Mouse (Mus musculus) kidney, postnatal 14 days (tissue): ENCODE measurements at regions not wholly inside any gene's neighbourhood (a gene's known extent, or its start where the extent isn't known, plus 50 kb on each side); places are given as distances from the start of the nearest gene placed in this dataset.

ENCODE experiments used
- DNase-seq: peaks from one replicate; pipeline ENCODE4 v3.0.0; 2022; ENCODE audit warnings: mixed read lengths

DNA sequence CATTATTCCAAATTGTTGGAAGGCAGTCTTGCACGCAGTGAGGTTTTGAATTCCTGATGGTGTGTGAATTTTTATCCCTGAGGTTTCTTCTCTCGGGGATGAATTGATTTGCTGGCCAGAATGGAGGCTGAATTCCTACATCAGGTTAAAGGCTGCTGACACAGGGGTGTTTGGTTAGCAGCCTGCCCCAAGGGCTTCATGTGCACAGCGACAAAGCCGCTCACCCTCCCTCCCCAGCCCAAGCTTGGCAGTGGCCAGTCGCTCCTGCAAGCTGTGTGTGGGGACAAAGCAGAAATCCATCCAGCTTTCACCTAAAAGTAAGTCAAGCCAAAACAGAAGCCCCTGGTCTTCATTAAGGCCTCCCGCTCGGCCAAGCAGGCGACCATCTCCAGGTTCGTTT is 151.4 kb upstream of the Eomes start:
- DNase-seq = no peak

DNA sequence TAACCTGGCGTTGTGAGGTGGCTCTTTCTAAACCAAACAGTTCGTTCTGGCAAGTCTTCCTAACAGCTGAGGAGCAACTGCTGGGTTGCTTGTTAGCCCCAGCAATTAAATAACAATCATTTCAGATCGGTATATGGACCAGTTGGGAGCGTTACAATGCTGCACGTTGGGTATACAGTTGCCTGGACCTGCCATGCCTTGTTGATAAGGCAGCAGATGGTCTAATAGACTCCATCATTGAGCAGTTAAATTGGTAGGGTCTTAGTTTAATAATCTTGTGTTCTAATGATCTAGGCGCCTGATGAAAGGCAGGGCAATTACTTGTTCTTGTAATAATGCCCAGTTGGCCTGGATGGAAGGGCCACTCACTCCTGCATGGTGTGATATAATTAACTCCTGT is 150.1 kb upstream of the Eomes start:
- DNase-seq = no peak

DNA sequence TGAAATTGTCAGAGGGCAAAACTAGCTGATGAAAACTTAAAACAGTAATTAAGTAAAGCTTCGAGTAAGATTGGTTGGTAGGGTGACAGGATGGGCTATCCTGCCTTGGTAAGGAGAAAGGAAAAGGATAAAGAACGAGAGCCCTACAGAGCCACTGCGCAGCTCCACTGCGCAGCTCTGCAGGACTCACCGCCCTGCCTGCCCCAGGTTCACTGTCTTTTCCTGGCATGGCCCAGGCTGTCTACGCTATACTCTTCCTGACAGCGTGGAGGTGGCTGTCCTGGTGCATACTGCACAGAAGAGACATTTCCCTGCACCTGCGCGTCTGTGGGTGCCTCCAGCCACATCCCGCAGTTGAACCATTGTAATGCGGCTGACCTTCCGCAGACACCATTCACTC is 136.6 kb upstream of the Eomes start:
- DNase-seq = no peak

DNA sequence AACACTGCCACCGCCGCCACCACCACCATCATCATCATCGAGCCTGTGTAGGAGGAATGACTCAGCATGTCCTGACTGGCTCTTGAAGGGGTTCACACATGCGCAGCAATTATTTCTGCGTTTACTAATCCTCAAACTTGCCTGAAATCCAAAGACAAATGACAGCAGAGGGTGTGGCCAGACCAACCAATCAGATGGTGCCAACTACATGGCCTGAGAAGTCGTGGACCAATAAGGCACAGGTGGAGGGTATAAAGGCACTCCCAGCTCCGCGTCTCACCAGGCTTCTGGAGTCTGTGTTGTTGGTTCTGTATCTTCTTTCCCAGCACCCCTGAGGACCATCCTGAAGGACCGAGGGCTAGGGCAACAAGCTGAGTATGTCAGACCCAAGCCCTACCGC is 123.1 kb upstream of the Eomes start:
- DNase-seq = no peak

DNA sequence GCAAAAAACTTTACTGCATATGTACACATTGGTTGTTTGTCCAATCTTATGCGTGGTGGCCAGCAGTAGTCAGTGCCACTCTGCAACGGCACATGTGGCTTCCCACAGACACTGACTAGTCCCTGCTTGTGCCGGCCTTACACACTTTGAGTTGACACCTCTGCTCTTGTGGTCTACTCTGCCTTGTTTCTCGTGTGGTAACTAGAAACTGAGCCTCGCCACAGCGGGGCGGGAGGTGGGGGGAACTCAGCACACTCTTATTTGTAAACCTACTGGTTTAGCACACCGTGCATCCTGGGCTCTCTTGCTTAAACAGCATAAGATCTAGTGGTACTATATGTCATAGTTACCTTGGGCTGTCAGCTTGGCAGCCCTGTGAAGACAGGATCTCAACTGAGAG is 120.6 kb upstream of the Eomes start:
- DNase-seq = no peak

DNA sequence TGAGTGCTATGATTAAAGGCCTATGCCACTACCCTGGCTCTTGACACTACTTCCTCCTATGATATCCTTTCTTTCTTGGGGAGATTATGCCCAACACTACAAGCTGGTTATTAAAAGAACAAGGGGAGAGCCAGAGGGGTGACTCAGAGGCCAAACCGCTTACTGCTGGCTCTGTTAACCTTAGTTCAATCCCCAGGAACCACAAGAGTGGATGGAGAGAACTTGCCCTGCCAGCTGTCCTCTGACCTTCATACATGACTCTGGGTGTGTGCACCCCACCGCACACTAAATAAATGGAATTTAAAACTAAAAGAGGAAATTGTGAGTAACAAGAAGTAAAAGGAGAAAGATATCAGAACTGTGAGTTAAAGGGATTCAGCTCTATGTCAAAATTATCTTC is 114.1 kb upstream of the Eomes start:
- no peak for DNase-seq

DNA sequence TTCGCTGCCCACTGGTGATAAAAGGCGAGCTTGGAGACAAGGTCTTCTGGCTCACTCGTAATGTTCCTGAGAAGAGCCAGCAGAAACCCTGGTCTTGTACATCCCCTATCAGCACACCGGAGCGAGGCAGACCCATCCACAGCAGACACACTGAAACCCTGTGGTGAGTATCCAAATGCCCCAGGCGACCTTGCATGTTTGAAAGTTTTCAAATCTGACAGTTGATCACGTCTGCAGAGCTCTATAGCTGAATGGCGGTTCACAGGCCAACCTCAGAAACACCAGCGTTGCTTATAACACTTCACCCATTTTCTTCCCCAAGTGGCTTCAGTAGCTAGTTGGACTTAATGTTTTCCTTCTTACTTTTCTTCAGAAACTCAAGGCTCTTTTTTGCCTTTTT is 112.6 kb upstream of the Eomes start:
- no peak for DNase-seq

DNA sequence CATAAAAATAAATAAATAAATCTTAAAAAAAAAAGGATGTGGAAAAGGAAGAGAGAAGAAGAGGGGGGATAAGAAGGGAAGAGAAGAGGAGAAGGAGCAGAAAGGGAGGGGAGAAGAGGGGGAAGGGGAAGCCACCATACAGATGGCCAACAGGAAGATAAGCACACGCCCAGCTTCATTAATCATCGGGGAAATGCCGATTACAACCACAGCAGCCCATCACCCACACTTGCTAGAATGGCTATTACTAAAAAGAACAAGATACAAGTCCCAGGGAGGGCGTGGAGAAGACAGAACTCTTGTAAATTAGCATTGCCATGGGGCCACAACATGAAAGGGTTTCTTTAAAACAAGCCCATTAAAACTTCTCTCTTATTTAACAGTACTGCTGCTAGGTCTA is 110.7 kb upstream of the Eomes start:
- DNase-seq = no peak

DNA sequence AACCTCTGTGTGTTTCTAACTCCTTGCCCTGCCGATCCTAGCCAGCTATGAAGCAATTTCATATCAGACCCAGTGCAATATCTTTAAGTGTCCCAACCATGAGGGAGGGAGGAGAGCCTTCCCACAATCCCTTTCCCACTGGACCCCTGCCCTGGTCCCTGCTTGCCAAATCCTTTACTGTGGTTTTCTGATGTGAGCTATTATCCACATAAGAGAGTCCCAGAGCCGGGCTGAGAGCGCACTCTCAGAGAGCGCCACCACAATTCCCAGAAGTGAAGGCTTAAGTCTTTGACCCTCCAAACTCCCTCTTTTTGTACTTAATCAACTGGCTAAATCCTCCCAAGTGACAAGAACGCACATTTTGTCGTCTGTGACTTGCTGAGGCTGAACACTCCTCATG is 107.4 kb upstream of the Eomes start:
- DNase-seq = no peak

DNA sequence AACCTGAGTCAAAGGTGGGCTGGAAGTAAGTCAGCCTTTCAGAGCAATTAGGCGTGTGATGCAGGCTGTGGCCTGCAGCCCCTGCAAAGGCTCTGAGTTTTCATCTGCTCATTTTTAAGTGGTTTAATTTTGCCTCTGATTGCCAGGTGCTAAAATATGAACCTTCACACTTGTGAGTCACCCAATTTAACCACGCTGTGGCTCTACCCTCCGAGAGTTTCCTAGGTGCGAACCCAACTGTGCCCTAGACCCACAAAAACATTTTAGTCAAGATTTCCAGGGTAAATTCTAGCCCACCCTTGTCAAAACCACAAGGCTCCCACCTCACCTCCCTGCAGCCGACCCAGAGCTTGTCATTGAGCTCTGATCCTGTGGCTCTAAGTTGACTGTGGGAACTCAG is 103.3 kb upstream of the Eomes start:
- no peak for DNase-seq

DNA sequence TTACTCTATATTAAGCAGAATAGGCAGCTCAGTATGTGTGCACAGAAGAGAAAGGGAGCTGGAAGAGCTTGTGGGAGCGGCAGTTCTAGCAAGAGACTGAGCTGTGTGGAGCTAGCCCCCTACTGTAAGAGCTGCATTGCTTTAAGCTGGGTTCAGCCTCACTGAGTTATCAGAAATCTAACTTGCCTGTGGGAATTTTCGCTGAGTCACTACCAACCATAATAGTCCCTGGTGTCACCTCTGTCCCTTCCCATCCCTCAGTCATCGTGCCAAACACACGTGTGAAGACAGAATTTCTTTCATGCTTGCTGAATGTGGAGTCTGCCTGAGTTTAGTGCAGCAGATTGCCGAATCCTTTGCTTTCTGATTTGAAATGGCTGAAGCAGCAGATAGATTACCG is 99.0 kb upstream of the Eomes start:
- no peak for DNase-seq

DNA sequence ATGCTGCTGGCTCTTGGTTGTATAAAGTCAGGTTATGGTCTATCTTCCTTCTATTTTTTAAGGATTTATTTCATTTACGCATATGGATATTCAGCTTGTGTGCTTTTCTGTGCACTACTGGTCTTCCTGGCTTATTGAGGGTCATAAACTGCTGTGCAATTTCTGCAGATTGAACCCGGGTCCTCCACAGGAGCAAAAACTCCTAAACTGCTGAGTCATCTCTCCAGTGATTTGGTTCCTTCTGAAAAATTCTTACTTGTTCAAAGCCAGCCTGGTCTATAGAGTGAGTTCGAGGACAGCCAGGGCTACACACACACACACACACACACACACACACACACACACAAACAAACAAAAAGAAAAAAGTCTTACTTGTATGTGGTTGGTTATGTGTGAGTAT is 95.5 kb upstream of the Eomes start:
- DNase-seq = no peak

DNA sequence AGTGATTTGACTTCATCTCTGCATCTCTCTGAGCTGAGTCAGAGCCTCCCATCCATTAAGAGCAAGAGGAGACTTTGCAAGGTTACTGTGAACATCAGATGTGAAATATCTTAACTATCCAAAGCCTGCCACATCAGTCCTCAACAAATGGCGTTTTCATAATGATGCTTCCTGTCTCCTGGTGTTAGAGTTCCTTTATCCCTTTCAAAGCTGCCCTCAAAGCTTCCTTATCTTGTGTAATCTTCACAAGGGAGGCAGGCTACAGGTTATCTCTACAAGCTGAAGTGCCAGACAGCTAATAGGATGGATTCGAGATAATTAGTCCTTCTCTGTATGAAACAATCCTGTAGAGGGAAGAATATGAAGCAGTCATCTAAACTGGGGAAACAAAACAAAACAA is 93.4 kb upstream of the Eomes start:
- DNase-seq = no peak

DNA sequence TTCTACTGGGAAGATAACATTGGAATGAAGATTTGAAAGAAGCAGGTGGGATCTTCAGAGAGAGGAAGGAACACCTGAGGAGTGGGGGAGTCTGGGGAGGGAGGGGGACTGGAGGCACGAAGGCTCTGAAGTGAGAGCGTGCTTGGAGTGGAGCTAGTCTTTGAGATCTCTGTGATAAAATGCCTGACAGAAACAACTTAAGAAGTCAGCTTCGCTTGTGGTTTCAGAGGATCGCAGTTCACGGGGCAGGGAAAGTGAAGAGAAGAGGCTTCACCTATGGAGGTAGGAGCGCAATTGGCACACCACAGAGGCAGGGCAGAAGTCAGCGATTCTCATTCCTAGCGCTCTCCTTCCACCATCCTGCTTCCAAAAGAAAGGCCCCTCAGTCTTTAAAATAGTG is 90.4 kb upstream of the Eomes start:
- DNase-seq = no peak

DNA sequence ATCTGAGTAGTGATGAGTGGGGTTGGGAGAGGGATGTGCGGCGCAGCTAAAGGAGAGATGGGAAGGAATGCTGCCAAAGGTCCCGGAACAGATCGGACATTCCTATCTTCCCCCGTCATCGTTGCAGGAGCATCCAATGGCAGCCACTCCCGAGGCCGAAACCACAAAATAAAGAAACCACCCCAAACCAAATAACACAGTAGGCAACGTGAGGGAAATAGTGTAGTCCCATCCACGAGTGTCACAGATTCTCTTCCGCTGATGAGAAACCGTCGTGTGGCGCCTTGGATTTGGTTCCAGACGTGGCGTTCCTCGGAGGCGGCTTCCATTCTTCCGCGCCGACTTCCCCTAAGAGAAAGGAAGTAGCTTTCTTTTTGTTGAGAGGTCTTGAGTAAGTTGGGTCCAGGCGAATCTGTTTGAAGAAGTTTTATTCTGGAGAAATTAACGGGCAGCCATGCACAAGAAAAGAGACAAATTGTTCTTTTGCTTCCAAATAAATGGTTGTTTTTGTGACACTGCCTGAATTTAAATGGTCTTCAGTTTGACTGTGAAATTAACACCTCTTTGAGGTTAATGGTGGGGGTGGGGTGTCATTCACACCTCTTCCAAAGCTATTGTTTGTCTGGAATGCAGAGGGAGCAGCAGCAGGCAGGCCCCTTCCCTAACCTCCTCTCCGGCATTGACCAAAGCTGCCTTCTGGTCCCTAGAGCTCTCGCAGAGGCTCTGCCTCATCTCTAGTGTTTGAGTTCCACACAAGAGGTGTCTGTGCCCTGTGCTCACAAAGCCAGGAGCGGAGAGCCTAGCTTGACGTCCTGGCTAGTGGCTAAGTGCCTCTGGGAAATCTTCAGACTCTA is 88.3 kb upstream of the Eomes start:
- peak; percentile 5 for DNase-seq

DNA sequence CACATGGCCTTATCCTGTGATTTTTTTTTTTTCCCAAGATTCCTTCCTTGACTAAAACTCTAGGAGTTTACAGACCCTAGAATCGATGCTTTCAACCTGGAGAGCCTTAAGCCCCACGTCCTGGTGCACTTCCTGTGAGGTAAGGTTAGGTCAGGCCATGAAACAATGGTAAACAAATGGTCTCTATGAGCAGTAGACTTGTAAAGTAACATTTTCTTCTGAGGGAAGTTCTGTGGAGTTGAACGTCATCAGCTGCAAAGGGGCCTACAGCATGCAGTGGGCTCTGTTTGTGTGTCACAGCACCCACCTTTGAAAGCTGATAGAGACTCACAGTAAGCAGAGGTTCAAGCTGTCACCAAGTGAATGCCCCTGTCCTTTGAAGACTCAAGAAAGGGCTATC is 87.3 kb upstream of the Eomes start:
- DNase-seq = no peak

DNA sequence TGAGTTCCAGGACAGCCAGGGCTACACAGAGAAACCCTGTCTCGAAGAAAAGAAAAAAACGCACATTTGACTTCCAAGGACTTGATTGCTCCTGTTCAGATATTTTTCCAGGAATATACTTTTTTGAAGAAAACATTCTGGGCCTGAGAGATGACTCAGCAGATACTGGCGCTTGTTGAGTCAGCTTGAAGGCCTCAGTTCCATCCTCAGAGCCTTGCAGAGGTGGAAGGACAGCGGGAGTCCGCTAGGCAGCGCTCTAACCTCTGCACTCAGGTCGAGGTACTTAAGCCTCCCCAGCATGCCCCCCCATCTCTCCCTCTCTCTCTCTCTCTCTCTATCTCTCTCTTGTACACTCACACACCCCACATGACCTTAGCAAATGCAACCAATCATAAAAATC is 86.3 kb upstream of the Eomes start:
- DNase-seq = no peak

DNA sequence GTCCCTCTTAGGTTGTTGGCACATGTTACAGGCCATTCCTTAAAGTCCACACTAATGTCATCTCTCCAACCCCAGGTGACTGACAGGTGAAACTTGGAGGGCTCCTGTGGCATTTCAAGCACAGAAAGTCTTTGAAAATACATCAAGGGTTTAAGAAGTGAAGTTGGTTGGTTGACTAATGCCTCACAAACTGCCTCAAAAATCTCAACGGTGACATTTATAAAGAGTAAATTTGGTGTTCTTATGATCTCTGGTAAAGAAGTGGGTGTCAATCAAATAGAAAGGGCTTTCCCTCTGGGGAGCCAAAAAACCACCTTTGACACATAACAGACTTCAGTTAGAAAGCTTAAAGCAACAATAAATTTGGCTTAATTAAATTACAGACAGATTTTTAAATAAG is 85.2 kb upstream of the Eomes start:
- DNase-seq = no peak

DNA sequence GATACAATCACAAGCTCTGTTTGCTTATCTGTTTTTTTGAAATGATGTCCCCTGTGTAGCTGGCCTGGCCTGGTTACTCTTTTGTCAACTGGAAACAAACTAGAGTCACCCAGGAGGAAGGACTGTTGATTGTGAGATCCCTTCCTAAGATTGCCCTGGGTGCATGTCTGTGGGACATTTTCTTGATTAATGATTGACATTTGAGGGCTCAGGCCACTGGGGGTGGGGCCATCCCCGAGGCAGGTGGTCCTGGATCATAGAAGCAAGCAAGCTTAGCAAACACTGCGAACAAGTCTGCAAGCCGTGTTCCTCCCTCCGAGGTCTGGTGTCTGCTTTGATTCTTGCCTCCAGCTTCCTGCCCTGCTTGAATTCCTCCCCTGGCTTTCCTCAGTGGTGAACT is 84.4 kb upstream of the Eomes start:
- DNase-seq = no peak

DNA sequence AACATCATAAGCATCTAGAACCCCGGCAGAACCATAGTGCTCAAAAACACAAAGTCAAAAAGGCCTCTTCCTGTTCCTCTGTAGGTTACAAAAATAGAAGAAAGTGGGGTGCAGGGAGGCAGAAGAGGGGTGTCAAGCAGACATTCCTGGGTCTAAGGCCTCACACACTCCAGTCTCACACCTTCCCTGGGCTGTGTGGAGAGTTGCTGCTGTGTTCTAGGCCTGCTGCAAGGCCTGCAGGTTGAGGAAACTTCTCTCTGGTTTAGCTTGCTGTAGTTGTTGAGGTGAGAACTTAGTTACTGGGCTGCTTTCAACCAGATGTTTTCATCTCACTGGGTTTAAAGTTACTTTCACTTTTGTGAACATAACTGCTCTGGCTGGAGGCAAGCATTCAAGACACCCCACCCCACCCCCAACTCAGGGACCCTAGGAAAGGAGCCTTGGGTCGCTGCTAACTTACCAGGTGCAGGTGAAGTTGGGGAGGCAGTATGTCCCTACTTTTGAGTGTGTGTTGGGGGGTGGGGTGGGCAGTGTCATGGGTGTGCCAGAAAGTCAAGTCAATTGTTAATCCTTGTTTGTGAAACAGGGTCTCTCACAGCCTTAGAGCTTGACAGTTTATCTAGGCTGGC is 81.5 kb upstream of the Eomes start:
- DNase-seq = no peak

DNA sequence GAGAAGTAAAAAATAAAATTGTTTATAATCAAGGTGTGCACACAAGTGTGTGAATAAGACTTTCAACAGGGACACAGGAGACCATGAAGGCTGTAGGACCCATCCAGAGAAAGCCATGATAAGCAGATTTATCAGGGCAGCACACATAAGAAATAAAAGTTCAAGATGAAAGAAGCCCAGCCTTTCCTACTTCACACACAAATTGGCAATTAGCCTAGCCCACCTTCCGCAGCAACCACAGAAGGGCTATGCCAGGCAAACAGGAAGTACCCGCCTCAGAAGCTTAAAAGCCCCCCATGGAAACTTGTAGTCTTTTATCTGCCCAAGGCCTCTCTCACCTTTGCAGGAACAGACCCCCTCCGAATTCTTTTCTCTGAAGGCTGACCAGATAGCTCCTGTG is 77.5 kb upstream of the Eomes start:
- DNase-seq = no peak

DNA sequence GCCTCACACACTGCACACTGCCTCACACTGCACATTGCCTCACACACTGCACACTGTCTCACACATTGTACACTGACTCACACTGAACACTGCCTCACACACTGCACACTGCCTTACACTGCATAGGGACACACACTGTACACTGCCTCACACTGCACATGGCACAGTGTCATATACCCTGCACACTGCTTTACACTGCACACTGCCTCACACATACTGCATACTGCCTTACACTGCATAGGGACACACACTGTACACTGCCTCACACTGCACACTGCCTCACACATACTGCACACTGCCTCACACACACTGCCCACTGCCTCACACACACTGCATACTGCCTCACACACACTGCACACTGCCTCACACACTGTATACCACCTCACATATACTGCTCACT is 76.8 kb upstream of the Eomes start:
- no peak for DNase-seq

DNA sequence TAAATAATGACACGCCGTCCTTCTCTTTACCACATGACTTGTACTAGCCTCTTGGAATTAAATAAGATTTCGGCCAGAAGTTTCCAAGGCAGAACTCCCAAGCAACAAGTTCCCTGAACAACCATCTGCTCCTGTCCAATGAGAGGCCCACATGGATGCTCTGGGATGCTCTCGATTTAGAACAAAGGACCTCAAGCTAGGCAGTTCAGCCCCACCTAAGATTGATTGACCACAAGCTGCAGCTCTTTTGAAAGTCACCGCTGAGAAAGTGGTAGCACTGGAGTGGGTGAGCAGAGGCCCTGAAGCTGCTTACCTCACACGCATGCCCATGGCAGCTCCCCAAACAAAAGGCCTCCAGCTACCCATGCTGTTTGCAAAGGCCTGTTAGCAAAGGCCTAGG is 73.1 kb upstream of the Eomes start:
- no peak for DNase-seq

DNA sequence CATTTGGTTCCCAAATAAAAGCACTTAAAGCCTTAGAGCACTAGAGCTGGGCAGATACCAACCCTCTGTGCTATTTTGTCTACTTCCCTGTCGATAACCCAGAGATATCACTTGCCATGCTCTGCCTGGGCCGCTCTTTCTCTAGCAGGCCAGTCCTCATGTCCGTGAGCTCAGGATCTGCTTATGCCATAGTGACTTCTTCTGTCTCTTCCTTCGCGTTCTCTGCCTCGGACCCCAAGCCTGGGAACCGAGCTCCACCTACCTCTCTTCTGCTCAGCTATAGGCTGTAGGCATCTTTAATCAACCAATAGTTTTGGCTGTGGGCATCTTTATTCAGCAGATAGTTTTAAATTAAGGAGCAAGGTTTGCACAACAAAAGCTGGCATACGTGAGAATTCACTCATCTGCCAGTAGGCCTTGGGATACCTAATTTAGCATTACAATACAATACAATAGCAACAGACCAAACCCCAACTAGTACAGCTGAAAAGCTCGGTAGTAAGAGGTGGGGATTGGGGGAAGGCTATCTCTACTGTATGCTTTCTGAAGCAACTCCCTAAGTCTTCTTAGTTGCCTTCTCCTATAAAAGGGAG is 72.0 kb upstream of the Eomes start:
- DNase-seq = no peak

DNA sequence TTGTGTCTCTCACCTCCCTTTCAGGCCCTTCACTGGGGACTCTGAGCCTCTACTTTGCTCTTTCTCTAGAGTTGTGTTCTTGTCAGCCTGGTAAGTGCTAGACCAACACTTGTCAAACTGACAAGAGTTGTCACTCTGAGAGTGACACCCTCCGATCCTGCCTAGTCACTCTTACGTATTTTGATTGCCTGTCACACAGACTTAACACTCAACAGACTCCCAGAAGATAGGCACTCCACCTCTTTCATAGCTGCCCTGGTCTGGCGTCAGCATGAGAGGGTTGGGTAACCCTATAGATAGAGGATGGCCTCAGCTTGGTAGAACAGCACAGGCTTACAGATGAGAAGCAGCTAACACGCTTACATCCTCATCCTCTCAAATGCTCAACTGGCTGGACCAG is 62.0 kb upstream of the Eomes start:
- no peak for DNase-seq
